12 mouse cellular contexts compared by ENCODE assay signal in the genomic region with DNA sequence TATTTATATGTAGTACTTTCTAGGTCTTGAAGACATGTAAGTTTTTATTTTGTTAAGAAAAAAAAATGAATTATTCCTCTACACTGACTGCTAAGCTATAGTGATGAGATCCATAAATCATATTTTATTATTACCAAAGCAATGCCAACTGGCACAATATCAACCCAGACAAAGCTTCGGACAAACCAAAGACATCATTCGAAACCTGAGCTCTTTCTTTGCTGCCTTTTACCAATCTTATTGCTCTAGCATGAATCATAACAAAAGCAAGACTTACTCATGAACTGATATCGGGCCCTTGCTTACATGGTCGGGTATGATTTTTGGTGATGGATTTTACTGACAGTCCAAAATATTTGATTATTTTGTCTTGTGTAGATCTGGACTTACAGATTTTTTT. TPM values are rescaled to one million over a fixed set of nuclear protein-coding genes. Genes with fewer than 3 reads are reported as not detected.
"Had no signal": no experiment of that assay in that cellular context is flagged by ENCODE, and none has a peak within 500 bp of the region (broad histone marks: within the 10 kb centered on the region; RNA-seq: fewer than 3 reads in every experiment).

No protein-coding gene starts in this region.

- DNase-seq: kidney, adult 2 months; kidney, postnatal 25 days; right cerebral cortex, postnatal 14 days; thymus, postnatal 36 days had no signal

- H3K36me3 ChIP-seq: limb, embryonic 15.5 days; liver, embryonic 12.5 days; lung, embryonic 15.5 days; midbrain, embryonic 12.5 days; stomach, embryonic 15.5 days had no signal

- H3K4me2 ChIP-seq: limb, embryonic 15.5 days; liver, embryonic 12.5 days; midbrain, embryonic 12.5 days; stomach, embryonic 15.5 days had no signal

- H3K9ac ChIP-seq: limb, embryonic 15.5 days; liver, embryonic 12.5 days; lung, embryonic 15.5 days; midbrain, embryonic 12.5 days; stomach, embryonic 15.5 days had no signal

- H3K9me3 ChIP-seq: limb, embryonic 15.5 days; liver, embryonic 12.5 days; lung, embryonic 15.5 days; midbrain, embryonic 12.5 days; stomach, embryonic 15.5 days had no signal

- H3K27ac ChIP-seq: limb, embryonic 15.5 days; liver, embryonic 12.5 days; lung, embryonic 15.5 days; midbrain, embryonic 12.5 days; stomach, embryonic 15.5 days had no signal

- ATAC-seq: intestine, embryonic 16.5 days; liver, embryonic 12.5 days; midbrain, embryonic 16.5 days had no signal

- H3K4me3 ChIP-seq: limb, embryonic 15.5 days; liver, embryonic 12.5 days; midbrain, embryonic 12.5 days; stomach, embryonic 15.5 days had no signal

RNA-seq across cellular contexts. Expression of a gene that starts 29.0 kb away (rescaled TPM):
- total RNA-seq: megakaryocyte-erythroid progenitor cell, adult 5-6 weeks had no signal
